Mouse (Mus musculus): ENCODE measurements around the gene Cela3b.

- TF ChIP-seq CTCF (IDR thresholded peaks at IDR 0.05; ENCODE audit: low read depth) = no peak
- TF ChIP-seq EP300 (IDR thresholded peaks at IDR 0.05; ENCODE audit: low read depth) = no peak
Measured at GRCm38 (mm10) chr4:137371596-137372523, 58.5 kb downstream of the Cela3b start.
